Mouse (Mus musculus) heart, embryonic 11.5 days (tissue): Measurements from ENCODE around the gene Parp14. TPM values are rescaled to one million over a fixed set of nuclear protein-coding genes. Genes with fewer than 3 reads are reported as not detected.

Experiments
- ATAC-seq: fragments of 200-750 bp; cut with Nextera tagmentation; replicated peaks from 2 replicates; pipeline ENCODE4 v1.8.0; 2017; ENCODE audit warnings: moderate library complexity; ENCODE audit not compliant: insufficient number of reproducible peaks, low FRiP score, low TSS enrichment
- H3K27ac ChIP-seq: fragments of 300-500 bp; sonication (generic); 2 replicates; pipeline ENCODE4 v1.5.1; 2014; ENCODE audit warnings: mild to moderate bottlenecking, low read depth, low read length
- H3K27me3 ChIP-seq: fragments of 300-500 bp; sonication (generic); 2 replicates; pipeline ENCODE4 v1.6.1; 2014; ENCODE audit warnings: mild to moderate bottlenecking, low read length, mixed read lengths; ENCODE audit not compliant: control insufficient read depth, insufficient read depth
- H3K36me3 ChIP-seq: fragments of 300-500 bp; sonication (generic); 2 replicates; pipeline ENCODE4 v1.6.1; 2014; ENCODE audit warnings: mild to moderate bottlenecking, low read length, moderate library complexity, mixed read lengths; ENCODE audit not compliant: control insufficient read depth, insufficient read depth
- H3K4me1 ChIP-seq: fragments of 300-500 bp; sonication (generic); 2 replicates; pipeline ENCODE4 v1.6.1; 2014; ENCODE audit warnings: low read length; ENCODE audit not compliant: control insufficient read depth, insufficient read depth
- H3K4me2 ChIP-seq: fragments of 300-500 bp; sonication (generic); 2 replicates; pipeline ENCODE4 v1.6.1; 2014; ENCODE audit warnings: mild to moderate bottlenecking, moderate library complexity
- H3K4me3 ChIP-seq: fragments of 300-500 bp; sonication (generic); 2 replicates; pipeline ENCODE4 v1.5.1; 2014; ENCODE audit warnings: low read depth, low read length
- H3K9ac ChIP-seq: fragments of 300-500 bp; sonication (generic); 2 replicates; pipeline ENCODE4 v1.6.1; 2014; ENCODE audit warnings: mild to moderate bottlenecking, low read depth, low read length, moderate library complexity
- H3K9me3 ChIP-seq: fragments of 300-500 bp; sonication (generic); replicated peaks from 2 replicates; pipeline ENCODE4 v1.6.1; 2016; ENCODE audit warnings: low read length; ENCODE audit not compliant: control insufficient read depth
- WGBS: fragments of 180-500 bp; shearing (Covaris S2); extraction: QIAGEN DNeasy Blood & Tissue Kit; methylation state at CpG from one replicate; pipeline ENCODE4 v1.1.7; 2014; ENCODE audit not compliant: insufficient replicate concordance; 5-methylcytosine and 5-hydroxymethylcytosine counted together
- polyA plus RNA-seq: library from polyadenylated mRNA; unstranded; fragments of >200 nt; fragmentation: Nextera tagmentation; extraction: Ambion mirVana; gene quantifications from 2 replicates; pipeline ENCODE4 v1.2.1, GENCODE M21; 2014

The Parp14 gene
- polyA plus RNA-seq, 1 experiment from 2014 or later = 0.29 TPM

DNA sequence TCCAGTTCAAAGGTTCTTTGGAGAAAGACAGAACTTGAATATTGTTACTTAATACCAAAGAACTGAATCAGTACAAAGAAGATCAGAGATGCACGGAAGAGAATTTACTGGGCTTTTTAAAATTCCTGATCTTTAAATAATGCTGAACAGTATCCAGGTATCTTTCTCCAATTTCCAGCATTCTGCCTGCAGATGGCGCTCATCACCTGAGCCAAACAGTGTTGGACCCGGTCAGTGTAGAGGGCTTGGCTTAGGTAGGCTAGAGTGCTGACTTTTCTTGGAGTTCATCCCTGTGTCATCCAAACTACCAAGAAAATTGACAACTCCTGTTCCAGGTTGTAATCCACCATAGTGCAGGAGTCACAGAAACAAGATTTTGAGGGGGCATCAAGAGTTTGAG is 3.1 kb upstream of the Parp14 start:
- ATAC-seq = no peak
- H3K4me1 ChIP-seq = peaks cover 4% of the 10 kb centered on the region; the same call in 1 of the 2 replicates
- no peak overlapping the region for H3K9ac ChIP-seq
- no peaks in the 10 kb centered on the region for H3K9me3 ChIP-seq
- 28% methylated on average over 3 of the region's 3 CpGs for WGBS
- H3K27ac ChIP-seq = no peak overlapping the region
- H3K4me2 ChIP-seq = no peak overlapping the region
- peaks cover 25% of the 10 kb centered on the region for H3K27me3 ChIP-seq
- H3K4me3 ChIP-seq = no peak overlapping the region
- no peaks in the 10 kb centered on the region for H3K36me3 ChIP-seq

DNA sequence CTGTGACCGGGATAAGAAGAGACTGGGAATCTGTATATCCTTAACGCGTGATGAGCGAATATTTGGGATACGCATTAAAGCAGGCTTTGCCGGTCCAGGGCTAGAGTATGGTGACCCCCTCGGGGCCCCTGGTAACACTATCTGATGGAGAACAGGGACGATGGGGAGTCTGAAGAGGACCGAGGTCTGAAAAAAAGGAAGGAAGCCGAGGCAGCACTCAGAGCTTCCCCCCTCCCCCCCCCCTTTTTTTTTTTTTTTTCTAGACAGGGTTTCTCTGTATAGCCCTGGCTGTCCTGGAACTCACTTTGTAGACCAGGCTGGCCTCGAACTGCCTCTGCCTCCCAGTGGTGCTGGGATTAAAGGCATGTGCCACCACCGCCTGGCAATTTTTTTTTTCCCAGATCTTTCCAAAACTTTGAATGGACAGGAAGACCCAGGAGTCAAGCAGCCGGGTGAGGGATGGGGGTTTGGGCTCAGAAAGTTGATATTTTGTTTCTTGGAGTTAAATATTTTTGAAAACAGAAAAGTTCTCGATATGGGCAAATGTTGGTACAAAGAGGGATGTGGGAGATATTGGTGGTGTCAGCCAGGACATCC is 1.2 kb upstream of the Parp14 start:
- WGBS = 29% methylated on average over 14 of the region's 14 CpGs
- H3K4me3 ChIP-seq = no peak overlapping the region
- H3K4me2 ChIP-seq = peak overlapping the region; percentile 96
- H3K27me3 ChIP-seq = peaks cover 25% of the 10 kb centered on the region
- ATAC-seq = no peak
- H3K9ac ChIP-seq = no peak overlapping the region
- H3K4me1 ChIP-seq = peaks cover 4% of the 10 kb centered on the region; the same call in 1 of the 2 replicates
- no peak overlapping the region for H3K27ac ChIP-seq
- H3K36me3 ChIP-seq = no peaks in the 10 kb centered on the region
- no peaks in the 10 kb centered on the region for H3K9me3 ChIP-seq

DNA sequence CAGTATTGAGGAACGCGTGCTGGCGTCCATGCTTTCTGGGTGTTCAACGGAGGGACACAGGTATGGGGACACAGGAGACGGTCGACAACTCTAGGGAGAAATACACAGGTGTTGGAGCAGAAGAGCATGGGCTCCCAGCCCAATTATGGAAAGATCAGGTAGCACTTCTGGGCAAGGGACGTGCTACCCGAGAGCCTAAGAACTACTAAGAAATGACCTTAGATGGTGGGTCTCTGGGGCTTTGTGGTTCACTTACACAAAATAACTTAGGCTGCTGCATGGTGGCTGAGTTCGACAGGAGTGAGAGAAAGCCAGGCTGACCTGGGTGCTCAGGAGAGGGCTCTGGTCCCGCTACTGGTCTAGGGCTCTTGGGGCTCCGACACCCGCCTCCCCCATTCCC is 554 bp upstream of the Parp14 start:
- Histone ChIP-seq H3K27me3 (peaks cover 25% of the 10 kb centered on the region), H3K4me1 (peaks cover 4% of the 10 kb centered on the region; the same call in 1 of the 2 replicates), H3K9me3 (no peaks in the 10 kb centered on the region), H3K9ac (peak overlapping the region; percentile 77), H3K4me3 (peak overlapping the region; percentile 79), H3K27ac (no peak overlapping the region), H3K36me3 (no peaks in the 10 kb centered on the region), H3K4me2 (peak overlapping the region; percentile 96)
- ATAC-seq = no peak
- WGBS = 15% methylated on average over 12 of the region's 12 CpGs

DNA sequence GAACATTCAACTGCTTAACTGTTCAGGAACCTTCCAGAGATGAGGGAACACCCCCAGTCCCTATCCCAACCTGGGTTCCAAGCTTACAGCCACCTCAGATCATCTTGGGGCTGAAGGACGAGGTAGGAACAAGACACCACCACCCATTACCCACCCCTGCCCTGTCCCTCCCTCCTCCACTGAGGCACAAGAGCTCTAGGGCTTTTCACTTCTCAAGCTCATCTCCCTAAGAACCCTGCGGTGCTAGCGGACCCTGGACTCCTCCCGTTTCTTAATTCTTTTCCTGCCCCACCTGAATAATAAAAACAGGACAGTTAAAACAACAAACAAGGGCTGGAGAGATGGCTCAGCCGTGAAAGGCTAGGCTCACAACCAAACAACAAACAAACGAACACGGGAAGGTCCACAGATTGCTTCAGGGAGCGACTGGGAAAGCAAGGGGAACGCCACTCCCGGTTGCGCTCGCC is 730 bp downstream of the Parp14 start:
- peak overlapping the region; percentile 79 for H3K4me3 ChIP-seq
- ATAC-seq = no peak
- H3K9ac ChIP-seq = peak overlapping the region; percentile 77
- peaks cover 4% of the 10 kb centered on the region; the same call in 1 of the 2 replicates for H3K4me1 ChIP-seq
- H3K9me3 ChIP-seq = no peaks in the 10 kb centered on the region
- WGBS = 2% methylated on average over 12 of the region's 12 CpGs
- peaks cover 25% of the 10 kb centered on the region for H3K27me3 ChIP-seq
- H3K4me2 ChIP-seq = peak overlapping the region; percentile 96
- no peaks in the 10 kb centered on the region for H3K36me3 ChIP-seq
- no peak overlapping the region for H3K27ac ChIP-seq

DNA sequence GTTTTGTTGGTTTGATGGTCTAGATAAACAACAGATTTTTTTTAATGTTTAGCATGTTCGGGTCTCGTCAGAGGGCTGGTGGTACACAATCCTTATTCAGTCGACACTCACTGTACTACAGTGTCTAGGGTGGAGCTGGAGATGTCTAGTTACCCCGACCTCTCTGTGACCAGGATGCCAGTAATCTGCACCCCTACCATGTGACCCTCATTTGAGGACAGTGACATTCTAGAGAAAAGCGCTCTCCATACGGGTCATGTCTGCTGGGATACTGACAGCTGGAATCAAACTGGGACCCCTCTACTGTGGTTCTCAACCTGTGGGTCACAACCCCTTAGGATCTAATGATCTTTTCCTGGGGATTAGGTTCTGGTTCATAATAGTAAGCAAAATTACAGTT is 1.7 kb downstream of the Parp14 start:
- Histone ChIP-seq H3K36me3 (no peaks in the 10 kb centered on the region), H3K4me3 (no peak overlapping the region), H3K9me3 (no peaks in the 10 kb centered on the region), H3K4me2 (no peak overlapping the region), H3K4me1 (peaks cover 4% of the 10 kb centered on the region; the same call in 1 of the 2 replicates), H3K27ac (no peak overlapping the region), H3K27me3 (peaks cover 25% of the 10 kb centered on the region), H3K9ac (no peak overlapping the region)
- 67% methylated on average over 6 of the region's 6 CpGs for WGBS
- no peak for ATAC-seq

DNA sequence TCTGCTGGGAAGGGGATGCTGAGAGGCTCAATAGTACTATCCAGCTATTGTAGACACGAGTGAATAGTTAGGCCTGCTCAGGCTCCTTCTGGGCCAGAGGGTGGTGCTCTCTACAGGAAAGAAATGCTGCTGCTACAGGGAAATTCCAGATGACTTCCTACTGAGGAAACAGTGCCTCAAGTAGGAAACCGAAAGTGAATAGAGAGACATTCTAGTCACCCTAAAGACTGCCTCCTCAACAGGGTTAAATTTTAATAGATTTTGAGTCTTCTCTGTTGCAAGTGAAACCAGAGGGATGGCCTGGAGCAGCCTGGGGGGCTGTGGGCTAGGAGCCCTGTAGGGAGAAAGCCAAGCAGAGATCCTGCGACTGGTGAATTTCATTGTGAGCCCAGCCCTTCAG is 2.2 kb downstream of the Parp14 start:
- WGBS = 23% methylated on average over 3 of the region's 3 CpGs
- Histone ChIP-seq H3K36me3 (no peaks in the 10 kb centered on the region), H3K4me1 (peaks cover 4% of the 10 kb centered on the region; the same call in 1 of the 2 replicates), H3K4me2 (peak overlapping the region; percentile 38), H3K9ac (no peak overlapping the region), H3K27ac (no peak overlapping the region), H3K27me3 (peaks cover 25% of the 10 kb centered on the region), H3K9me3 (no peaks in the 10 kb centered on the region), H3K4me3 (0 out of 2 replicates have a peak overlapping the region, but pooled peaks have one; percentile 10)
- 0 out of 2 replicates have a peak, but pooled peaks have one; percentile 33 for ATAC-seq

DNA sequence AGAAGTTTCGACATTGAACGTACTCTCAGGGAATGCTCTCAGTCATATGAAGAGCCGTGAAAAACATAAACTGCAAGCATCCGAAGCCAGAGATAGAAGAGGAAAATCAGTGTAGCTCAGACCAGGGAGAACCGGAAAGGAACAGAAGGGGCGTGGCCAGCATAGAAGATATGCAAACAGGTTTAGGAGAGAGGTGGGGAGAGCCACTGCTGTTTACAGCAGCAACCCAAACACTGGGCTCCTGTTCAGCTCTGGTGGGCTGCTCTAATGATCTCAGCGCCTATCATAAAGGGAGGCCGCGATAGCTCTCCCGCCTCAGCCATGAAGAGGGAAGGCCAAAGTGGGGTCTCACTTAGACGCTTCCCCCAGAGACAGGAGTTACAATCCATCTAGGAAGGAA is 3.6 kb downstream of the Parp14 start:
- Histone ChIP-seq H3K9me3 (no peaks in the 10 kb centered on the region), H3K36me3 (no peaks in the 10 kb centered on the region), H3K4me2 (no peak overlapping the region), H3K9ac (no peak overlapping the region), H3K4me1 (peaks cover 4% of the 10 kb centered on the region; the same call in 1 of the 2 replicates), H3K27me3 (peaks cover 21% of the 10 kb centered on the region), H3K4me3 (no peak overlapping the region), H3K27ac (no peak overlapping the region)
- no peak for ATAC-seq
- 66% methylated on average over 11 of the region's 11 CpGs for WGBS

DNA sequence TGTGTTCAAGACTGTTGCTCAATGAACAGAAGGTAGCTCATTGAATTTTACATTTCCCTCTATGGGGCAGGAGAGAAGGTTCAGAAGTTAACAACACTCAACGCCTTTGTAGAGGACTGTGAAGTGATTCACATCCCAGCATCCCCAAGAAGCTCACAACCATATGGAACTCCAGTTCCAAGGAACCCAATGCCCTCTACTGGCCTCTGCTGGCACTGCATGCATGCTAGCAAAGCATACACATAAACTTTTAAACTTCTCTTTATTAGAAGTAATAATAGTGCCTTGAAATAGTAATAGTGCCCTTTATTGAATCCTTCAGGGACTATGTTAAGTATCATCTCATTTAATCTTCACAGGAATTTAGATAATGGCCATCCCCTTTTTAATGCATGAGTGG is 9.3 kb downstream of the Parp14 start:
- no peaks in the 10 kb centered on the region for H3K4me1 ChIP-seq

DNA sequence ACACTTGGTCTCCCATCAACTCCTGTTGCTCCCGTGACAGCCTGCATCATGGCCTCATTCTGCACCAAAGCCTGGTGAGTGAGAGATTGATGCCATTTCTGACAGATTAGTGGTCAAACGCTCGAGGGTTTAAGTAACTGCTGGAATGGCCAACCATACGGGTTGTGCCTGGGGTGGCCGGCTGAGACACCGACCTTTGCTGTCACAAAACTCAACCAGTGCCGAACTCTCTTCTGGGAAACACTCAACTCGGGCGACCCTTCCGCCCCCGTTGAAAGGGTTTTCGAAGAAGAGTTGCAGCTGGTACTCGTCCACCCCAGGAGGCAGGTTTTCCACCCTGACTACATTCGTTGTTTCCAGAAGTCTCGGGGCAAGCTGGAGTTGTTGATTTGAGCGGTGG is 11.1 kb downstream of the Parp14 start:
- Histone ChIP-seq H3K9ac (no peak overlapping the region), H3K4me3 (no peak overlapping the region), H3K36me3 (no peaks in the 10 kb centered on the region), H3K4me1 (0 out of 2 replicates have a peak, but pooled peaks cover 2% of the 10 kb centered on the region), H3K27me3 (no peaks in the 10 kb centered on the region), H3K9me3 (no peaks in the 10 kb centered on the region), H3K27ac (no peak overlapping the region), H3K4me2 (no peak overlapping the region)
- 59% methylated on average over 16 of the region's 16 CpGs for WGBS
- no peak for ATAC-seq

More for the DNA sequence above, 9.3 kb downstream of the Parp14 start:
- ATAC-seq = no peak
- H3K9me3 ChIP-seq = no peaks in the 10 kb centered on the region
- H3K4me3 ChIP-seq = no peak overlapping the region
- no peak overlapping the region for H3K9ac ChIP-seq
- H3K27ac ChIP-seq = no peak overlapping the region
- H3K4me2 ChIP-seq = no peak overlapping the region
- no peaks in the 10 kb centered on the region for H3K27me3 ChIP-seq
- 89% methylated on average over 1 of the region's 1 CpGs for WGBS
- no peaks in the 10 kb centered on the region for H3K36me3 ChIP-seq
